Mouse (Mus musculus) hematopoietic stem cell, adult 5-6 weeks (primary cell): ENCODE results near the gene Tbl3. TPM values are rescaled to one million over a fixed set of nuclear protein-coding genes. Genes with fewer than 3 reads are reported as not detected.
A peak's percentile ranks its signal among the peaks of the same experiment; 100 is the strongest.

Source experiments
- ATAC-seq, 2 experiments: fragments of 125-278 bp in 1 of 2; replicated peaks in 1 of 2; 2 replicates each; pipeline ENCODE4 v1.8.0; 2016 to 2017; ENCODE audit warnings: inconsistent platforms in 2 of 2, mild to moderate bottlenecking in 2 of 2, moderate number of reproducible peaks in 2 of 2, low read depth in 1 of 2, moderate TSS enrichment in 1 of 2; ENCODE audit not compliant: low FRiP score in 2 of 2, poor library complexity in 2 of 2, severe bottlenecking in 2 of 2, insufficient read depth in 1 of 2, low TSS enrichment in 1 of 2
- total RNA-seq: library from RNA; stranded (forward); fragments of 172-1452, 232-1000 nt; gene quantifications from 2 replicates; pipeline ENCODE4 v1.2.3, GENCODE M21; 2017

The Tbl3 gene
- total RNA-seq, result 24.0 and 29.7 TPM in 2 replicates

DNA sequence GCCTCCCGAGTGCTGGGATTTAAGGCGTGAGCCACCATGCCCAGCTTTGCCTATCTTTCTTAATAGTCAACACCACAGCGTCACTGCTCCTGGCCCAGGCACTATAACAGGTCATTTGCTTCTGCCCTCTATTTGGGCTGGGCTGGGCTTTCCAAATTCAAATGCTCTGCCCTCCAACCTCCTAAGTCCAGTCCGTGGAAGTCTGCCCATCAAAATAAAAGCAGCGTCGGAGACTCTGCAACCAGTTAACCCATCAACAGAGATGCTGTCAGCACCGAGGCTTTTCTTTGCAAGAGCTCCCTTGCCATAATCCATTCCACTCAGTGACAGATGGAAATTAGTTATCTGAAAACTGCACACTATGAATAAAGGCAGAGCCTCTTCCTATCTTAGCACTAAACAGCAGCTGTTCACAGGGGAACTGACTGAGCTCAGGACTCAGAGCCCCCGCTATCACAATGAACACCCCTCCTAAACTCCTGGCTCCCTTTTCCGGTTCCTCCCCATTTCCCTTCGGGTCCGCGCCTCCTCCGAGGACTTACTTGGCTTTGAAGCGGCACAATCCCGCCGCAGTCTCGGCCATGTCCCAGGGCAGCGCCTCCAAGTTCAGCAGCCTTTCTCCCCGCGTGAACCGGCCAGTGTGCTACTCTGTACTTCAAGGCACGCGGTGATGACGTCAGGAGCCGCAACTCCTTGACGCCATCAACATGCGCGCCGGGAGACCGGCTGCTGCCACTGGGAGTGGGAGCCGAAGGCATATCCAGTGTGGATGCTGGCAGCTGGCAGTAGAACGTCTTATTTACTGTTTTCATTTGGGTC is at the start of gene Tbl3:
Gene Tbl3, minus strand, starts transcription at position 679 of the 819 bp plus-strand sequence.
- peak; percentile 90 to 95 for ATAC-seq

DNA sequence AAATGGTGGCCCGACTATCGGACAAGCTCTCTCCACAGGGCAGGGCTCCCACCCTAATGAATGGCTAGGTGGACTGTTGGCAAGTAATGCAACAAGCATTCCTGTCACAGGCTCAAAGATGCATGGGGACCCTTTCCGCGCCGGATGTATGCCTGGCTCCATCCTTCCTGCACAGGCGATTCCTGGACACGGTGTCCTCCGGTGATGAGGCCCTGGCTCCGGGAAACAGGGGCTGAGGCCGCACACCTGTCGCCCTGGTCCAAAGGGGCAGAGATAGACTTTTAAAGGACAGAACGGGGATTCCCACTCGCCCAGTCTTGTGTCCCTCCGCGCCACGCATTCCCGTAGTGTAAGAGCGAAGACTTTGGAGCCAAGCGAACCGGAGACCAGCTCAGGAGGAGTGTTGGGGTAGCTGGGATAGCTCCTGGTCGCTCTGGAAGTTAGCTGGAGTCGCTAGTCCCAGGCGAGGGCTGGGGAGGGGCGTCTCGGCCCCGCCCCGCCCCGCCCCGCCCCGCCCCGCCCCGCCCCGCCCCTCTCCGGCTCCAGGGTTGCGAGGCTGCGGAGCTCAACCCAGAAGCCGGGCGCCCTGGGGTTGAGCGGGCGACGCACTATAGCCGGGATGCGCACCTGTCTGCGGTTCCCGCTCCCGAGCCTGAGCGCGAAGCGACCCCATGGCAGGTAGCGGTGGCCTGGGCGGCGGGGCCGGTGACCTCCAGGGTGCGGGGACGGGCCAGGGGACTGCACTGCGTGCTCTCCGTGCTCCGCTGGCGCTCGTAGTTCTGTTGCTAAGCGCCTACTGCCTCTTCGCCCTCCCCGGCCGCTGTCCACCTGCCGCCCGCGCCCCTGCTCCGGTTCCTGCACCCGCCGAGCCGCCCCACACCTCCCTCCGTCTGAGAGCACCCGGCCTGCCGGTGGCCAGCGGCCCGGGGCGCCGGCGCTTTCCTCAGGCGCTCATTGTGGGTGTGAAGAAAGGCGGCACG is 45.2 kb upstream of the Tbl3 start, which contains the start of gene Hs3st6:
Gene Hs3st6, plus strand, starts transcription at position 574 of the 980 bp plus-strand sequence.
- ATAC-seq, result peak in 1 of 2 experiments; percentile 29; a peak in 2 of 4 replicates

- ATAC-seq, result no peak
Observed at GRCm38 (mm10) chr17:24751528-24751927, 44.1 kb upstream of the Tbl3 start.

DNA sequence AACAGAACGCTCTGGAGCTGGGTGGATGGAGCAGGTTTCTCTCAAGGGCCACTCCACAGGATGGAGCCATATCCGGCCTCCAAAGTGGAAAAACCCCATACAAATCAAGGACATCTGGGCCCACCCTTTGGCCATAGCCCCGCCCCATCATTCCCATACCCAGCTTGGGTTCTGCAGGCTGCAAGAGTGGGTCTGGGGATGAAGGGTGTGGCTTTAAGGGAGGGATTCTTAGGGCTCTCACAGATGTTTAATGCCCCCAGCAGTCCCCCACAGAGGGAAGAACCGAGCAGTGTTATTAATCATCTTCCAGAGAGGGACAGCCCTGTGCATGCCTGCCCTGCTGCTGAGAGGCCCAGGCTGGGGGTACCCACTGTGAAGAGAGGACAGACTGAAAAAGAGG is 39.5 kb upstream of the Tbl3 start:
- ATAC-seq, result no peak

- ATAC-seq, result peak; percentile 90 to 93
Observed at GRCm38 (mm10) chr17:24745526-24746497, 38.4 kb upstream of the Tbl3 start.

DNA sequence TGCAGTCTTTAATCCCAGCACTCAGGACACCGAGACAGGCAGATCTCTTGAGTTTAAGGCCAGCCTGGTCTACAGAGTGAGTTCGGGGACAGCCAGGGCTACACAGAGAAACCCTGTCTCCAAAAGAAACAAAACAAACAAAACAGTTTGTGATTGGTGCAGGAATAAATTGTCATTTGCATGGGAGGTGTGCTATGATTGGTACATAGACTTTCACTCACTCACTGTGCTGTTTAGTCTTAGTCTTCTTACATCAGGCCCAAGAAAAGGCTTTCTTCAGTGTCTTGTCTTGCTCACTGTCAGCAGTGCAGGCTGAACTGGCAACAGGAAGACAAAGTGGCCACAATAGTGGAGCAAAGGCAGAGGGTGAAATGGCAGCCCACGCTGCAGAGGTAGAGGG is 36.9 kb upstream of the Tbl3 start:
- no peak for ATAC-seq

DNA sequence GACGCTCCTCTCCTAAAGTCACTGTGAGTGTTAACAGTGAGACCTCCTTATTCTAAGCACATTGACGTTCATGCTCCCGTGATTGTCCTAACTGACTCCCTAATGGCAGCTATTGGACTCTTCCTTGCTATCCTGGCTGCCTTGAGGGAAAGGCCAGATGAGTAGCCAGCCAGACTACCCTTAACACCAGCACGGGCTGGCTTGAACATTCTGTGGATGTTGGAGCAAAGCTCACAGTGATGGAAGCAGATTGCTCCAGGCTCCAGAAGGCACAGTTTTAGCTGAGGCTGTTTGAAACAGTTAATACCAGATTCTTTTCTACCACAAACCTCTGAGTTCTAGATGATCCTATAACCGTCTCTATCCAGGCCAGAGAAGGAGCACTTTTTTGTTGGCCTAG is 36.4 kb upstream of the Tbl3 start:
- ATAC-seq, result no peak

- no peak for ATAC-seq
Observed at GRCm38 (mm10) chr17:24742307-24742706, 34.8 kb upstream of the Tbl3 start.

DNA sequence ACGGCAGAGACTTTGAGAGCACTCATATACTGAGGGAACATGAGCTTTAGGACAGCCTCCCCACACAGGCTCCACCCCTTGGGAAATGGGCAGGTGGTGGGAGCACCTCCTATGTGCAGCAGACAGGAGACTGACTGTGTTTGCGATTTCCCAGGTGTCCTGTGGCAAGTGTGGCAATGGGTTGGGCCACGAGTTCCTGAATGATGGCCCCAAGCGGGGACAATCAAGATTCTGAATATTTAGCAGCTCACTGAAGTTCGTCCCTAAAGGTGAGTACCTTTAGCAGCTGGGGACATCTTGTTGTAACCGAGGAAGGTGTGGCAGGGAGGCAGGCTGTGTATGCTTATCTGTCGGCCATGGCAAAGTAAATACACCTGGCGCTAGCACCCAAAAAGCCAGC is 32.5 kb upstream of the Tbl3 start:
- ATAC-seq, result no peak

DNA sequence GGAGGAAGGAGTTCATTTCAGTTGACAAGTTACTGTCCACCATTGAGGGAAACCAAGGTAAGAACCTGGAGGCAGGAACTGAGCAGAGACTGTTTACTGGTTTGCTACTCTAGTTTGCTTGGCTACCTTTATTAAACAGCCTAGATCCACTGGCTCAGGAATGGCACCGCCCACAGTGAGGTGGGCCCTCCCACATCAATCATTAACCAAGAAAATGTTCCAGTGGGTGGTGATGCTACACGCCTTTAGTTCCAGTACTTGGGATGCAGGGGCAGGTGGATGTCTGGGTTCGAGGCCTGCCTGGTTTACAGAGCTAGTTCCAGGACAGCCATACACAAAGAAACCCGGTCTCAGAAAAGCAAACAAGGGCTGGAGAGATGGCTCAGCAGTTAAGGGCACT is 30.8 kb upstream of the Tbl3 start:
- no peak for ATAC-seq

DNA sequence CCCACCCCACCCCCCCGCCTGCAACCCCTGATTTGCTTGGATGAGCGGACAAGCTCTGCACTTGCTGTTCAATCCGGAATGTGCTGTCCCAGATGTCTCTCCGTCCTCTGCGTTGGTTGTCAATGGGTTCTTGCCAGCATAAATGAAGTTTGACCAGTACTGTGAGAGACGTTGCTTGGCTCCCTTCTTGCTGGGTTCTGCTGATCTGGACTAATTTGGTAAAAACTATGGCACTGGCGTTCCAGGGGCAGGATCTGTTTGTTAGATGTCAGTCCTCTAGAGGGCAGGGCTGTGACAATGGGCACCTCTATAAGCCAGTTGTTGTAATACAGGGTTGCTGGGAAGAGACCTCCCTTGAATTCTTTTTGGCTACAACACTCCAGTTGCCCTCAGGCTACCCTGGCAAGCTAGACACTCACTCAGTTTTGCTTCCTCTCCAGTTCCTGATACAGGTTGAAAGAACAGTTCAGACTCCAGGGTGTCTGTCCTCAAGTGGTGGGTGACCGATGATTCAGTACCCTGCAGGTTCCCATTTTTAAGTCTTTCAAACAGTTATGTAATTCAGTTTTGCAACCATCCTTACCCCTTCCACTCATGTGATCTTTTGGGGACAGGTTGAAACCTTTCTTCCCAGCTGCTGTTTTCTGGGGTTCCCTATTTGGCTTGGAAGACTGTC is 29.8 kb upstream of the Tbl3 start:
- ATAC-seq, result peak in 1 of 2 experiments; percentile 23; a peak in 1 of 4 replicates

DNA sequence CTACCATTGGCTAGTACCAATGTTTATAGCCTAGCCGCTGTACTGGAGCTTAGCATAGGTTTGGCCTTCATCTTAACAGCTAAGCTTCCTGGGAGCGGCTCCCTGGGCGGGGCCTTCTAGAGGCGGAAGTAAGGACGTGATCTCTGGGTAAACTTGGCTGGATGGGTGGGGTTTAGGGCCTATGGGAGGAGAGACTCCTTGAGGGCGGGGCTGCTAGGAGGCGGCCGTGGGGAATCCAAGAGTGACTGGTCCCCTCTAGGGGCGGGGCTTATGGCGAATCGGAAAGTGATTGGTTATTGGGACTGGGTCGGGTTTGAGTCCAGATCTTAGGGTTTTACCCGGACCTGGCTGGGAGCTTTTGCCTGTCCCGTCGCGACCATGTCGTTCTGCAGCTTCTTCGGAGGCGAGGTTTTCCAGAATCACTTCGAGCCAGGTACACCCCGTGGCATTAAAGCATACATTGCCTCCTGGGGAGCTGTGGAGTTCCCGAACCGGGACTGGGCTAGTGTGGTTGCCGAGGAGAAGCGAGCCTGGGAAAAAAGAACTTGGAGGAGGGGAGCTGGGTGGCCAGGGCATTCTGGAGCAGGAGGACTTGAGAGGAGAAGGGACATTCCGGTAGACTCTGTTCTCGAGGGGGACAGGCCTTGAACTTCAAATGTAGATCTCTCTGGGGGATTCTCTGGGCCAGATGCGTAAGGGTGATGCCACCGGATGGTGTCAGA is 29.0 kb upstream of the Tbl3 start, which contains the start of gene Msrb1:
Gene Msrb1, plus strand, starts transcription at position 313 of the 722 bp plus-strand sequence.
- peak; percentile 94 to 97 for ATAC-seq

- ATAC-seq, result no peak
Observed at GRCm38 (mm10) chr17:24735446-24735845, 28.0 kb upstream of the Tbl3 start.

DNA sequence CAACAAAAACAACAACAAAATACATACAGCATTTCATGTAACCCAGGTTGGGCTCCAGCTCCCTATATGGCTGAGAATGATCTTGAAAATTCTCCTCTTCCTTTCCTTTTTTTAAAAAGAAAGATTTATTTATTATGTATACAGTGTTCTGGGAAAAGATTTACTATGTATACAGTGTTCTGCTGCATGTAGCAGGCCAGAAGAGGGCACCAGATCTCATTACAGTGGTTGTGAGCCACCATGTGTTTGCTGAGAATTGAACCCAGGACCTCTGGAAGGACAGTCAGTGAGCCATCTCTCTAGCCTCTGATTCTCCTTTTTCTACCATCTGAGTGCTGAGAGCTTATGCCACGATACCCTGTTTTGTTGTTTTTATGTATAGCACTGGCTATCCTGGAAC is 27.1 kb upstream of the Tbl3 start:
- ATAC-seq, result no peak

- ATAC-seq, result no peak
Observed at GRCm38 (mm10) chr17:24733434-24734050, 26.1 kb upstream of the Tbl3 start.
